Mouse (Mus musculus): ENCODE results near the gene Txnrd2.

- TF ChIP-seq CTCF (IDR thresholded peaks at IDR 0.05; ENCODE audit: insufficient read depth, low read length) (no peak), POLR2A (IDR thresholded peaks at IDR 0.05; ENCODE audit: borderline replicate concordance, extremely low read depth, low read depth, low read length) (no peak)
Measured at GRCm38 (mm10) chr16:18428516-18429042, 2.4 kb downstream of the Txnrd2 start.

All from lung, adult 2 months (tissue).